ENCODE assay signal across 24 mouse cellular contexts in the genomic region with DNA sequence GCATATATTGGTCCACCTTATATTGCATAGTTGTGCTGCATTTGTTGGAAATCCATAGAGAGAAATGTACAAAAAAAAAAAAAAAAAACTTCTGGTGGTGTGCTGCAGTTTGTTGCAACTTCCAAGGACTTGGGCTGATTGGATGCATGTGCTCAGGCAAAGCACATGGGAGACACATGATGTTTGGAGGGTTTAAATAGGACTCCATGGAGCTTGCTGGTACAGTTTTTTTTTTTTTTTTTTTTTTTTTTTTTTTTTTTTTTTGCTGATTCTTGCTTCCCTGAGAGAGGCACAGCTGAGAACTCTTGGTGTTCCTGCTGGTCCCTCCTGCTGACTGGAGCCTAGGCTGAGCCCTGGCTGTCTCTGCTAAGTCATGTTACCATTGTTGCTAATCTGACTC. TPM values are rescaled to one million over a fixed set of nuclear protein-coding genes. Genes with fewer than 3 reads are reported as not detected.
A peak's percentile ranks its signal among the peaks of the same experiment; 100 is the strongest.
DNase-seq lines count a peak whose midpoint lies in the region; TF ChIP-seq lines count a peak whose summit lies in the region.
"Had no signal": no experiment of that assay in that cellular context is flagged by ENCODE, and none has a peak within 500 bp of the region (broad histone marks: within the 10 kb centered on the region; RNA-seq: fewer than 3 reads in every experiment).

No protein-coding gene starts in this region.

- no peak for TF ChIP-seq EP300 in CH12.LX (IDR thresholded peaks at IDR 0.05; ENCODE audit: low read length)
- no peak for TF ChIP-seq EP300 in MEL (IDR thresholded peaks at IDR 0.05; ENCODE audit: low read depth in 1 of 2, low read length in 2 of 2)

- H3K9me3 ChIP-seq in CH12.LX (replicated peaks; ENCODE audit: low read length) = no peaks in the 10 kb centered on the region
- no peaks in the 10 kb centered on the region for H3K9me3 ChIP-seq in ES-E14 (ENCODE audit: control insufficient read depth, insufficient read depth, low read depth, low read length)
- H3K9me3 ChIP-seq in MEL (replicated peaks; ENCODE audit: insufficient read depth, low read length) = no peaks in the 10 kb centered on the region
- no peaks in the 10 kb centered on the region for H3K9me3 ChIP-seq in heart, embryonic 10.5 days
- H3K9me3 ChIP-seq: G1E had no signal

- TF ChIP-seq POLR2A in CH12.LX (IDR thresholded peaks at IDR 0.05; ENCODE audit: low read depth, low read length) = no peak
- TF ChIP-seq POLR2A in MEL (IDR thresholded peaks at IDR 0.05; ENCODE audit: control insufficient read depth in 1 of 2, insufficient read depth in 1 of 2, low read depth in 1 of 2, low read length in 2 of 2, poor library complexity in 1 of 2) = no peak
- no peak for TF ChIP-seq POLR2A in bone marrow macrophage, adult 2 months (IDR thresholded peaks at IDR 0.05; ENCODE audit: borderline replicate concordance, low read depth, low read length)

- H3K27ac ChIP-seq in CH12.LX (ENCODE audit: insufficient read depth, low read depth) (no peak overlapping the region), ES-E14 (ENCODE audit: insufficient read depth, low read depth, low read length, poor library complexity, severe bottlenecking) (no peak overlapping the region), MEL (ENCODE audit: control insufficient read depth, low read depth, low read length) (no peak overlapping the region)
- peak overlapping the region; percentile 33; the same call in 1 of the 2 replicates for H3K27ac ChIP-seq in bone marrow macrophage, adult 2 months (ENCODE audit: insufficient read depth, low read depth, low read length)
- no peak overlapping the region for H3K27ac ChIP-seq in heart, embryonic 10.5 days

- H3K9ac ChIP-seq in CH12.LX (ENCODE audit: insufficient read depth, low read depth) (no peak overlapping the region), ES-E14 (ENCODE audit: insufficient read depth, low read depth, low read length, poor library complexity, severe bottlenecking) (no peak overlapping the region), MEL (ENCODE audit: control insufficient read depth, low read depth, low read length, poor library complexity, severe bottlenecking) (no peak overlapping the region)

- dilution Hi-C loops in CH12.LX (cut with MboI; ENCODE audit: extremely low pct_ligation_motif_present, extremely low pct_unique_long_range_greater_than_20kb, low sequenced_read_pairs) = no loop called here

- H3K4me3 ChIP-seq in CH12.LX (replicated peaks in 1 of 3; ENCODE audit: low read depth in 2 of 3, low read length in 2 of 3, poor library complexity in 1 of 3) (no peak overlapping the region), ES-E14 (ENCODE audit: insufficient read depth in 1 of 2, low read depth in 1 of 2, low read length in 2 of 2, poor library complexity in 1 of 2, severe bottlenecking in 1 of 2) (no peak overlapping the region), MEL (ENCODE audit: control insufficient read depth in 1 of 2, insufficient read depth in 1 of 2, low read depth in 2 of 2, low read length in 2 of 2) (no peak overlapping the region)
- no peak overlapping the region for H3K4me3 ChIP-seq in bone marrow macrophage, adult 2 months (ENCODE audit: insufficient read depth, low read length)
- H3K4me3 ChIP-seq in heart, embryonic 10.5 days = no peak overlapping the region

- TF ChIP-seq CTCF in CH12.LX (conservative IDR thresholded peaks at IDR 0.05 in 1 of 2, IDR thresholded peaks at IDR 0.05 in 1 of 2; ENCODE audit: low read depth in 2 of 2, low read length in 2 of 2) = no peak
- no peak for TF ChIP-seq CTCF in MEL (IDR thresholded peaks at IDR 0.05 in 2 of 3, conservative IDR thresholded peaks at IDR 0.05 in 1 of 3; ENCODE audit: control insufficient read depth in 1 of 3, insufficient read depth in 1 of 3, low read depth in 2 of 3, low read length in 3 of 3, poor library complexity in 1 of 3, severe bottlenecking in 1 of 3)
- no peak for TF ChIP-seq CTCF in bone marrow macrophage, adult 2 months (IDR thresholded peaks at IDR 0.05; ENCODE audit: low read depth, low read length)

- H3K79me2 ChIP-seq in CH12.LX (replicated peaks; ENCODE audit: control insufficient read depth, extremely low read depth, insufficient read depth, poor library complexity, severe bottlenecking) = no peaks in the 10 kb centered on the region
- H3K79me2 ChIP-seq in MEL (ENCODE audit: control insufficient read depth, insufficient read depth, low read length, poor library complexity) = no peaks in the 10 kb centered on the region; the same call in 1 of the 2 replicates

- peaks cover 0 to 12% of the 10 kb centered on the region in 2 experiments; a peak in 2 of 4 replicates for H3K4me1 ChIP-seq in CH12.LX (ENCODE audit: control insufficient read depth in 1 of 2, insufficient read depth in 2 of 2)
- H3K4me1 ChIP-seq in ES-E14 (ENCODE audit: control insufficient read depth in 2 of 2, insufficient read depth in 2 of 2, low read length in 2 of 2, poor library complexity in 1 of 2) = no peaks in the 10 kb centered on the region
- H3K4me1 ChIP-seq in MEL (ENCODE audit: control insufficient read depth in 1 of 2, insufficient read depth in 2 of 2, low read length in 2 of 2) = no peaks in the 10 kb centered on the region
- H3K4me1 ChIP-seq in bone marrow macrophage, adult 2 months (ENCODE audit: control insufficient read depth, insufficient read depth, low read length) = 0 out of 2 replicates have a peak, but pooled peaks cover 3% of the 10 kb centered on the region
- 0 out of 2 replicates have a peak, but pooled peaks cover 5% of the 10 kb centered on the region for H3K4me1 ChIP-seq in heart, embryonic 10.5 days

- peaks cover 20 to 58% of the 10 kb centered on the region in 2 experiments for H3K36me3 ChIP-seq in CH12.LX (replicated peaks in 1 of 2; ENCODE audit: control insufficient read depth in 1 of 2, insufficient read depth in 1 of 2, low read length in 1 of 2)
- H3K36me3 ChIP-seq in ES-E14 (ENCODE audit: control insufficient read depth, insufficient read depth, low read length, poor library complexity, severe bottlenecking) = peaks cover 2% of the 10 kb centered on the region; the same call in 1 of the 2 replicates
- peaks cover 0 to 23% of the 10 kb centered on the region in 2 experiments; a peak in 2 of 4 replicates for H3K36me3 ChIP-seq in MEL (ENCODE audit: control insufficient read depth in 1 of 2, insufficient read depth in 2 of 2, low read length in 2 of 2)
- peaks cover 50% of the 10 kb centered on the region for H3K36me3 ChIP-seq in heart, embryonic 10.5 days

- no peak overlapping the region for H3K4me2 ChIP-seq in CH12.LX (ENCODE audit: insufficient read depth, low read depth, poor library complexity, severe bottlenecking)

- in situ Hi-C loops in CH12.LX (cut with MboI; ENCODE audit: low pct_ligation_motif_present, low pct_unique_long_range_greater_than_20kb, low sequenced_read_pairs) = no loop called here
- in situ Hi-C loops in ES-E14 (cut with MboI; ENCODE audit: low sequenced_read_pairs in 2 of 2, unreplicated experiment in 2 of 2) = no loop called here

- no peak for TF ChIP-seq RAD21 in CH12.LX (IDR thresholded peaks at IDR 0.05; ENCODE audit: low read depth, low read length)
- no peak for TF ChIP-seq RAD21 in MEL (IDR thresholded peaks at IDR 0.05; ENCODE audit: low read depth, low read length)

- H3K27me3 ChIP-seq in CH12.LX (replicated peaks) (no peaks in the 10 kb centered on the region), MEL (ENCODE audit: control insufficient read depth in 1 of 2, insufficient read depth in 2 of 2, low read length in 2 of 2) (no peaks in the 10 kb centered on the region)
- H3K27me3 ChIP-seq in heart, embryonic 10.5 days (ENCODE audit: insufficient read depth, poor library complexity, severe bottlenecking) = no peaks in the 10 kb centered on the region
- H3K27me3 ChIP-seq: Patski had no signal

- DNase-seq in CH12.LX (ENCODE audit: extremely low read depth) = no peak
- no peak for DNase-seq in ES-E14 (ENCODE audit: low read depth, low spot score)
- no peak for DNase-seq in MEL (ENCODE audit: low read depth, low spot score)
- no peak for DNase-seq in adrenal gland, postnatal 4 days (ENCODE audit: low spot score in 2 of 2)
- DNase-seq in cerebellum, adult 11 months = no peak
- DNase-seq in heart, embryonic 10.5 days (ENCODE audit: low spot score) = no peak
- DNase-seq in urinary bladder, postnatal 4 days (ENCODE audit: low spot score in 2 of 2) = no peak
- DNase-seq: adrenal gland, adult 2 months; adrenal gland, adult 8-10 months; adrenal gland, postnatal 10 days; adrenal gland, postnatal 14 days; adrenal gland, postnatal 25 days; adrenal gland, postnatal 36 days; B cell, adult 2 months; cerebellum, adult 11-12 months; cerebellum, adult 18-20 months; cerebellum, adult 2 months; cerebellum, adult 8-10 months; cerebellum, adult 9-10 months; cerebellum, adult 9-11 months; cerebellum, postnatal 10 days had no signal

TF ChIP-seq in CH12.LX, 34 proteins besides CTCF, POLR2A, EP300 and RAD21 (continues in another document):
- TF ChIP-seq SIN3A (IDR thresholded peaks at IDR 0.05; ENCODE audit: low read length) = no peak

TF ChIP-seq in ES-E14, 5 proteins besides CTCF, POLR2A, EP300 and RAD21 (continues in another document):
- TF ChIP-seq HCFC1 (IDR thresholded peaks at IDR 0.05; ENCODE audit: borderline replicate concordance, insufficient read depth, low read length) = no peak

TF ChIP-seq in MEL, 35 proteins besides CTCF, POLR2A, EP300 and RAD21 (continues in another document):
- peak; percentile 82 for TF ChIP-seq ZNF384 (IDR thresholded peaks at IDR 0.05; ENCODE audit: low read depth, low read length)

RNA-seq across cellular contexts. Expression of a gene that starts 6.6 kb away (rescaled TPM):
- total RNA-seq in CH12.LX (2012; rRNA removed) = 7.2 and 8.5 TPM in 2 replicates
- 3.6 and 3.8 TPM in 2 replicates for total RNA-seq in CH12.LX (2014; rRNA removed)
- polyA plus RNA-seq in CH12.LX (2012; ENCODE audit: insufficient read length, low read depth) = 18.3 and 19.0 TPM in 2 replicates
- 17.3 and 19.0 TPM in 2 replicates for total RNA-seq in ES-E14 (2012; rRNA removed)
- total RNA-seq in MEL (2012; rRNA removed) = 10.9 and 12.2 TPM in 2 replicates
- polyA plus RNA-seq in MEL (2012; ENCODE audit: insufficient read depth in 1 of 2, insufficient read length in 2 of 2, low read depth in 1 of 2, low replicate concordance in 2 of 2, missing spikeins in 1 of 2) = 100 to 1,000 TPM in 1 of 2 experiments, 10 to 100 TPM in 1; 37.1 to 317 TPM
- 20.2 and 21.9 TPM in 2 replicates for polyA plus RNA-seq in bone marrow macrophage, adult 2 months (2012; ENCODE audit: insufficient read depth, insufficient read length, missing spikeins)
- 10 to 100 TPM; 40.4 to 42.5 TPM for total RNA-seq in adrenal gland, postnatal 4 days (2021)
- polyA plus RNA-seq in heart, embryonic 10.5 days (2016; fragmentation: Nextera tagmentation; extraction: Ambion mirVana) = 7.6 and 11.4 TPM in 2 replicates

RNA-seq across cellular contexts. Expression of a gene that starts 27.0 kb away (rescaled TPM):
- total RNA-seq in CH12.LX (2012; rRNA removed) (60.3 and 77.1 TPM in 2 replicates), CH12.LX (2014; rRNA removed) (117 and 119 TPM in 2 replicates), ES-E14 (2012; rRNA removed) (177 and 186 TPM in 2 replicates), MEL (2012; rRNA removed) (130 and 150 TPM in 2 replicates)
- polyA plus RNA-seq in CH12.LX (2012; ENCODE audit: insufficient read length, low read depth) (108 and 112 TPM in 2 replicates), MEL (2012; ENCODE audit: insufficient read depth in 1 of 2, insufficient read length in 2 of 2, low read depth in 1 of 2, low replicate concordance in 2 of 2, missing spikeins in 1 of 2) (100 to 1,000 TPM in 1 of 2 experiments, not detected in 1; 184 TPM)
- 60.3 and 66.4 TPM in 2 replicates for polyA plus RNA-seq in bone marrow macrophage, adult 2 months (2012; ENCODE audit: insufficient read depth, insufficient read length, missing spikeins)
- 100 to 1,000 TPM; 129 TPM for total RNA-seq in adrenal gland, postnatal 4 days (2021)
- 150 and 156 TPM in 2 replicates for polyA plus RNA-seq in heart, embryonic 10.5 days (2016; fragmentation: Nextera tagmentation; extraction: Ambion mirVana)
